Mouse (Mus musculus) A20 (cell line): ENCODE data around the gene Fads3.
A peak's percentile ranks its signal among the peaks of the same experiment; 100 is the strongest.

Experiments used
- DNase-seq: peaks from one replicate; pipeline ENCODE4 v3.0.0-alpha.2; 2011; ENCODE audit warnings: low read depth, low spot score

Gene Fads3

GRCm38 (mm10) chr19:10066502-10066901, 25.1 kb downstream of the Fads3 start:
- no peak for DNase-seq

- DNase-seq: no peak
Observed at GRCm38 (mm10) chr19:10067701-10068100, 26.3 kb downstream of the Fads3 start.

GRCm38 (mm10) chr19:10070186-10070980, 29.0 kb downstream of the Fads3 start:
- DNase-seq: peak; percentile 58

GRCm38 (mm10) chr19:10071166-10071565, 29.8 kb downstream of the Fads3 start:
- DNase-seq: no peak

- DNase-seq: peak; percentile 72
Observed at GRCm38 (mm10) chr19:10071892-10072291, 30.5 kb downstream of the Fads3 start.

- DNase-seq: no peak
Observed at GRCm38 (mm10) chr19:10073145-10073544, 31.8 kb downstream of the Fads3 start.

GRCm38 (mm10) chr19:10078392-10078791, 37.0 kb downstream of the Fads3 start:
- no peak for DNase-seq

GRCm38 (mm10) chr19:10080384-10080783, 39.0 kb downstream of the Fads3 start:
- DNase-seq: no peak

- DNase-seq: no peak
Observed at GRCm38 (mm10) chr19:10082105-10082504, 40.7 kb downstream of the Fads3 start.

- DNase-seq: no peak
Observed at GRCm38 (mm10) chr19:10085454-10085853, 44.1 kb downstream of the Fads3 start.

GRCm38 (mm10) chr19:10086976-10087375, 45.6 kb downstream of the Fads3 start:
- no peak for DNase-seq

- no peak for DNase-seq
Observed at GRCm38 (mm10) chr19:10093829-10094228, 52.5 kb downstream of the Fads3 start.

- DNase-seq: no peak
Observed at GRCm38 (mm10) chr19:10094695-10095094, 53.3 kb downstream of the Fads3 start.

GRCm38 (mm10) chr19:10096371-10096876, 55.1 kb downstream of the Fads3 start:
- no peak for DNase-seq

GRCm38 (mm10) chr19:10097826-10098225, 56.5 kb downstream of the Fads3 start:
- no peak for DNase-seq

GRCm38 (mm10) chr19:10100631-10101071, 59.3 kb downstream of the Fads3 start:
- DNase-seq: no peak

GRCm38 (mm10) chr19:10101341-10102053, 60.1 kb downstream of the Fads3 start, which contains the start of gene Fads2:
Gene Fads2, minus strand, starts transcription at chr19:10101746.
- DNase-seq: no peak

GRCm38 (mm10) chr19:10102054-10102700, 60.8 kb downstream of the Fads3 start:
- DNase-seq: no peak

GRCm38 (mm10) chr19:10104234-10104633, 62.9 kb downstream of the Fads3 start:
- DNase-seq: no peak

GRCm38 (mm10) chr19:10105034-10105493, 63.7 kb downstream of the Fads3 start:
- no peak for DNase-seq

GRCm38 (mm10) chr19:10106634-10107033, 65.3 kb downstream of the Fads3 start:
- no peak for DNase-seq

GRCm38 (mm10) chr19:10107051-10107611, 65.8 kb downstream of the Fads3 start:
- no peak for DNase-seq
